Mouse (Mus musculus) telencephalon, adult 2 months (tissue): ENCODE data around the gene Ppm1n.

Source experiments
- DNase-seq: peaks from one replicate; pipeline ENCODE4 v3.0.0-alpha.2; 2011; ENCODE audit warnings: low read depth, low spot score

The Ppm1n gene

GRCm38 (mm10) chr7:19252078-19252477, 27.8 kb downstream of the Ppm1n start:
- no peak for DNase-seq

DNA sequence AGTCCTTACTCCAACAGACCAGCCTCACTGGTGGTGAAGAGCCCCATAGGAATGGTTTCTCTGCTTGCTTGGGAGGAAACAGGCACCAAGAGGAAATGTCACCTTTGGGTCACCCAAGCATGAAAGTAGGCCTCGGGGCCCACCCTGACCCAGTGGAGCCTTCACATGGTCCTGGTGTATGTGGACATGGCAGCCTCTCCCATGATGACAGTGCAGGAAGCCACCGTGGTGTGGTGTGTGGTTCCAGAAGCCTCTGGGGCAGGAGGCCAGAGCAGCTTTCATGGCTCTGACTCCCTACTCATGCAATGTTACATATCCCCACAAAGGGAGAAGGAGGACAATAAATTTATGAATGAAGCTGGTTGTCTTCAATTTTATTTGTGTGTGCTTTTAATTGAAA, 32.4 kb downstream of the Ppm1n start:
- no peak for DNase-seq

DNA sequence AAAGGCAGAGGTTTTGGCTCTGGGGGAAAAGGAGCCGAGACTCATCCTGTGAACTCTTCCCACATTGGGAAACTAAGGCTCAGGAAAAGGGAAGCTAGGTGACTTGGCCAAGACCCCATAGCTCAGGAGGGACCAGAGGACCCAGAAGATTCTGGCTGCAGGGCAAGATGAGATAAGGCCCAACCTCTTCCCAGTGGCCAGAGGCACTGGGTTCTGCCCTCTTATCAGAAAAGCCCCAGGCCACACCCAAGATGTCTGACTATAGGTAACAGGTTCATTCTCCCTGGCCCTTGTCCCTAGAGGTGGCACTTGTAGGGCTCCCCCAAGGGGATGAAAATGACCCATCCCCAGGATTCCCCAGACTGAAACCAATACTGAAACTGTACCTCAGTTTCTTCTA, 33.0 kb downstream of the Ppm1n start:
- DNase-seq, result no peak

DNA sequence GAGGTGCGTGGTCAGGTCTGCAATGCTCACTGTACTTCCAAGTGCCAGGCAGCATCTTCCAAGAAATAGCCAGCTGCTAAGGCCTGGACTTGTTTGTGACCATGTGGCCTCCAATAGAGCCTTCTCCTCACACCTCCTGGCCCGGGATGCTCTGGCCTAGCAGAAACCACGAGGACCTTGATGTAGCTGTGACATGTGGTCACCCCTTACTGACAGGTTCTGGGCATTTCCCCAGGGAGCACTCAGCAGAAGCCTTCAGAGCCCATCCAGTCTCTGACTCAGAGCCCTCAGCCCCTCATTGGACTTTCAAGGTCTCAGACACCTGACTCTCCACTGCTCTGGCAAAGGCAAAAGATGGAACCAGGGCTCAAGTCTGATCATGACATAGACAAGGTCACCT, 34.8 kb downstream of the Ppm1n start:
- DNase-seq, result no peak

DNA sequence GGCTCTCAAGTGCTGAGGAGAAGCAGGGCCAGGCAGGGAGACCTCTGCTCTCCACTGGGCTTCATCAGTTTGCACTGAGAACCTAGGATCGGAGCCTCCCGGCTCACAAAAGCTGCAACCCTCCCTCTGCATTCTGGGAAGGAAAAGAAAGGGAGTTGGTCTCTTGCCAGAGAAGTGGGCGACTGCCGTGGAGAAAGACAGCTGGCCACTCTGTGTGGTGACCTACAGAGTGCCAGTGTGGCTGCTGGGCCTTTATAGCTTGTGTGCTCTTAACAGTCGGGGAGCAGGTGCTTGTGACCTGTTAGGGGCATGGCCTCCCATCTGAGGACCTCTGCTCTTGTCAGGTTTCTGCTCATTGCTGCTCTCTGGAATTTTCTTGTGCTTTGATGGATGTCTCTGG, 36.0 kb downstream of the Ppm1n start:
- no peak for DNase-seq

GRCm38 (mm10) chr7:19242005-19242404, 37.9 kb downstream of the Ppm1n start:
- DNase-seq, result no peak

DNA sequence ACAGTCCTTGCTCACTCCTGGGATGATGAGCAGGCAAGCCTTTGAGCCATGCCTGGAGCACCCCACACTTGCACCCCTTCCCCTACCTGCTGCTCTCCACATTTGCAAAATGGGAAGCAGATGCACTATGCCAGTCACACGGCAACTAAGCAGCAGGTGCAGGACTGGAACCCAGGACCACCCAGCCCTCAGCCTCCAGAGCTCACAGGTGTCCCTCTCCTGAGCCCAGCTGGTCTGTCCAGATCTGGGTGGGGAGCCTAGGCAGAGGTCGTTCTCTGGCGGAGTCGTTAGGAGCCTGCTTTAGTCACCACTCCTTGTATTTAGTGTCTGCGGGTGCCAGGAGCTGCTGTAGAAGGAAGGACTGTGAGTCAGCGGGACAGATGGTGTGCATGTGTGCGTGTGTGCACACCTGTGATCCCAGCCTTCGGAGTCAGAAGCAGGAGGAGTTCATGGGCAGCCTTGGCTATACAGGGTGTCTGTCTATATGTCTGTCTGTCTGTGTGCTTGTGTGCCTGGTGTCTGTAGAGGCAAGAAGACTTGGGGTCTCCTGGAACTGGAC, 38.9 kb downstream of the Ppm1n start:
- DNase-seq, result no peak

DNA sequence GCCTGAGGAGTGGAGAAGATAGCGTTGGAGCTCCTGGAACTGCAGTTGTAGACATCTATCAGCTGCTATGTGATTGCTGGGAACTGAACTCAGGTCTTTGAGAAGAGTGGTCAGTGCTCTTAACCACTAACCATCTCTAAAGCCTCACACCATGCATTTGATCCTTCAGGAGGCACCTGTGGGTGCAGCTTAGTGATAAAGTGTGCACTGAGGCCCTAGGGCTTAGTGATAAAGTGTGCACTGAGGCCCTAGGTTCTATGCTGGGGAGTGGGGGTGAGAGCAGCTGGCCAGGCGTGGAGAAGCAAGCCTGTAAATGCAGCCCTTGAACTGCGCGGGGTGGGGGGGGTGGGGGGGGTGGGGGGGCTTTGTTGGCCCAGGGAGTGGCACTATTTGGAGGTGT, 39.9 kb downstream of the Ppm1n start:
- no peak for DNase-seq

- peak; percentile 61 for DNase-seq
These were observed 40.4 kb downstream of the Ppm1n start for GRCm38 (mm10) chr7:19239423-19239822.

DNA sequence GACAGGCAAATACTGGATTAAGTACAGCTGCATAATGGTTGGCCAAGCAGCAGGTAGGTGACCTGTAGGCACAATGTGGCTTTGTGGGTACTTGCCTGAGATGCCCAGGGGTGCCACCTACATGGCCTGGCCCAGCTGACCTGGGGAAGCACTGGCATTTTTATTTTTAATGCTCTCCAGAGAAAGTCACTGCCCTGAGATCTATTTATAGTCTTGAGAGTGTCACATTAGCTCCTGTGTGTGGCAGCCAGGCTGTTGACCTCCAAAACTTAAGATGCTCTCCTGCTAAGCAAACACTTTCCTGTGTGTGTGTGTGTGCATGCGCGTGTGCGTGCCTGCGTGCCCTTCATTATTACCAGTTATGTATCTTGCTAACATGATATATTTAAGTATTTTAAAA, 41.5 kb downstream of the Ppm1n start:
- no peak for DNase-seq

- DNase-seq, result no peak
These were observed 43.5 kb downstream of the Ppm1n start for GRCm38 (mm10) chr7:19236411-19236810.

DNA sequence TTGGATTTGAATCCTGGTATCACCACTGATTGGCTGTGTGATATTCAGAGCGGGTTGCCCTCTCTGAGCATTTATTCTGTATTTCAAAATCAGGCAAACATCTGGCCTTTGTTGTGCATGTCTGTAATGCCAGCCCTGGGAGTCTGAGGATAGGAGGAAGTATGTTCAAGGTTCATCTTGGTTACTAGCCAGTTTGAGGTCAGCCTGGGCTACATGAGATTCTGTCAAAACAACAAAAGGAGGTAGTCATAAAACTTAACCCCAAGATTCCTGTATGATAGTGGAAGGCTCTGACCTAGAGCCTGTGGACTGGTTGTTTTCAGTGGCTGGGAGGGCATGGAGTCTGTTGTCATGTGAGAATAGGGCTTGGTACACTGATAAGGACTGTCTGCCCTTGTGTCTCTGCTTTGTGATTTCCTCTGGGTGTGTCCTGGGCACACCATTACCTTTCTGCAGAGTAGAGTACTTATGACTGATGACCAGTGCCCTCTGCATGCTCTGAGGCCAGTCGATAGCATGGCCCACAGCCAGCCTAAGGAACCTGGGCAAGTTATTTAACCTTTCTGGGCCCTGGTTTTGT, 44.7 kb downstream of the Ppm1n start:
- no peak for DNase-seq

DNA sequence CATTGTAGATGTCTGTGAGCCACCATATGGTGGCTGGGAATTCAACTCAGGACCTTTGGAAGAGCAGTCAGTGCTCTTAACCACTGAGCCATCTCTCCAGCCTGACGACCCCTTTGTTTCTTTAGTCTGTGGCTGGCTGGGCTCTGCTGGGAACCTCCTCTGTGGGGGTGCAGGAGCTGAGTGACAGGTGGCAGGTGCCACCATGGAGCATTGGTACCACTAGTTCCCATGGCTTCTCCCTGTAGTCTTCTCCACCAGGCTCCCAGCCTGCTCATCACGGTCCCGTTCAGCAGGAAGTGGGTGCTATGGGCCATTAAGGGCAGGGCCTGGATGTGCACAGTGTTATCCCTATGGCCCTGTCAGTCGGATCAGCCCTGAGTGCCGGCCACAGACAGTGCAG, 45.2 kb downstream of the Ppm1n start:
- no peak for DNase-seq

DNA sequence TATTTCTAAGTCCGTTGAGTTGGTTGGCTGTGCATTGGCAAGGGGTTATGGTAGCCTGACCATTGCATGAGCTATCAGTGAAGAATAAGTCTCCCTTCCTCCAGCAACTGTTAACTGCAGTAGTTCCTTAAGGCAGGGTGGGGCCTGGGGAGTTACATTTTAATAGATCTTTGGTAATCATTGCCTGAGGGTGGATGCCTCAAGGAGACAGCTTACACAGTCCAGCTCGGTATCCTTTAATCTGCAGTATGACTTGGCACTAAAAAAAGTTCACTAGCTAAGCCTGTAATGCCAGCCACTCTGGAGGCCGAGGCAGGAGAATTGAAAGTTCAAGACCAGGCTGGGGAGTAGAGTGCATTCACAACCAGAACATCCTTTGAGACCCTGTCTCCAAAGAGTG, 48.0 kb downstream of the Ppm1n start:
- no peak for DNase-seq

- no peak for DNase-seq
These were observed 49.0 kb downstream of the Ppm1n start for GRCm38 (mm10) chr7:19230899-19231298.

GRCm38 (mm10) chr7:19230041-19230580, 49.8 kb downstream of the Ppm1n start:
- no peak for DNase-seq

GRCm38 (mm10) chr7:19229404-19229803, 50.5 kb downstream of the Ppm1n start:
- no peak for DNase-seq

GRCm38 (mm10) chr7:19228793-19229148, 51.1 kb downstream of the Ppm1n start:
- no peak for DNase-seq

DNA sequence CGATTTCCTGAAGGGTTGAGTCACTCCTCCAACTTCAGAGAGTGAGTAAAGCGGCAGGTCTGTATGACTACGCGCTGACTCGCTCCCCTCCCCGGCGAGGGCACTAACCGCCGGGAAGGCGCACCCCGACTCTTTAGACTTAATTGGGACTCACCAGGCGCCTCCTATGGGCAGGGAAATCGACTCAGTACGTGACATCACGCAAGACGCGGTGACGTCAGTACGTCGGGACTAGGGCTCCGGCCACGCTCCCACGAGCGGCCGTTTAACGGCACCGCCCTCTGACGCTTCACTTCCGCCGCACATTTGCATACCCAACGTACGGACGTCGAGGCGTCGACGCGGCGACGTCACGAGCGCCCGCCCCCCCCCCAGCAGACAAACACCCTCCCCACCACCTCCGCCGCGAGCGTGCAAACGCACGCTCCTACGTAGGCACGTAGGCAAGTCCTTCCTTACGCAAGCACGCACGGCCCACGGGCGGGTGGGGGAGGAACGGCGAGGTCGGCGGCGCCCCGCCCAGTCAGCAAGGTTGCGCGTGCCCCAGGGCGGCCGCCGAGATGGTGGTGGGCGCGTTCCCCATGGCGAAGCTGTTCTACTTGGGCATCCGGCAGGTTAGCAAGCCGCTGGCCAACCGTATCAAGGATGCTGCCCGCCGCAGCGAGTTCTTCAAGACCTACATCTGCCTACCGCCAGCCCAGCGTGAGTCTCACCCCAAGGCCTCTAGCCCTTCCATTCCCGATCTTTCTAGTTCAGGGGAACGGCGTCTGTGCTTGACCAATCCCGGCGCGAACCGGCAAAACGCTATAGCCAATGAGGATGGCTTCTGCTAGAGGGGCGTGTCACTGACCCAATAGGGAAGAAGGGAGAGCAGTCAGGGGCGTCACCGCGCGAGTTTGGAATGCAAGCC, 51.7 kb downstream of the Ppm1n start, which contains the start of gene Opa3:
Gene Opa3, plus strand, starts transcription at position 452 of the 910 bp plus-strand sequence.
- peak; percentile 100 for DNase-seq

GRCm38 (mm10) chr7:19226817-19227797, 52.8 kb downstream of the Ppm1n start:
- DNase-seq, result peak; percentile 28
